Mouse (Mus musculus) intestine, embryonic 15.5 days (tissue): ENCODE measurements around the gene Aak1. TPM values are rescaled to one million over a fixed set of nuclear protein-coding genes. Genes with fewer than 3 reads are reported as not detected.
A peak's percentile ranks its signal among the peaks of the same experiment; 100 is the strongest.

Experiments used
- ATAC-seq: fragments of 200-750 bp; cut with Nextera tagmentation; 2 replicates; pipeline ENCODE4 v1.8.0; 2017; ENCODE audit warnings: moderate TSS enrichment, moderate library complexity
- H3K27ac ChIP-seq: fragments of 300-500 bp; sonication (generic); 2 replicates; pipeline ENCODE4 v1.5.1; 2015; ENCODE audit warnings: mild to moderate bottlenecking, inconsistent platforms
- H3K27me3 ChIP-seq: fragments of 300-500 bp; sonication (generic); replicated peaks from 2 replicates; pipeline ENCODE4 v1.6.1; 2015; ENCODE audit warnings: inconsistent platforms
- H3K36me3 ChIP-seq: fragments of 300-500 bp; sonication (generic); 2 replicates; pipeline ENCODE4 v1.6.1; 2015; ENCODE audit warnings: inconsistent platforms
- H3K4me1 ChIP-seq: fragments of 300-500 bp; sonication (generic); replicated peaks from 2 replicates; pipeline ENCODE4 v1.6.1; 2015; ENCODE audit warnings: inconsistent platforms
- H3K4me2 ChIP-seq: fragments of 300-500 bp; sonication (generic); replicated peaks from 2 replicates; pipeline ENCODE4 v1.6.1; 2015; ENCODE audit warnings: mild to moderate bottlenecking, inconsistent platforms
- H3K4me3 ChIP-seq: fragments of 300-500 bp; sonication (generic); replicated peaks from 2 replicates; pipeline ENCODE4 v1.5.1; 2015; ENCODE audit warnings: inconsistent platforms
- H3K9ac ChIP-seq: fragments of 300-500 bp; sonication (generic); 2 replicates; pipeline ENCODE4 v1.6.1; 2015; ENCODE audit warnings: inconsistent platforms
- H3K9me3 ChIP-seq: fragments of 300-500 bp; sonication (generic); 2 replicates; pipeline ENCODE4 v1.6.1; 2016; ENCODE audit warnings: inconsistent platforms
- WGBS: fragments of 180-500 bp; shearing (Covaris S2); methylation state at CpG from one replicate; pipeline ENCODE4 v1.1.7; 2015; 5-methylcytosine and 5-hydroxymethylcytosine counted together
- polyA plus RNA-seq: library from polyadenylated mRNA; unstranded; fragments of >200 nt; fragmentation: Nextera tagmentation; extraction: Ambion mirVana; gene quantifications from 2 replicates; pipeline ENCODE4 v1.2.1, GENCODE M21; 2015

Aak1 gene
- polyA plus RNA-seq: 13.7 and 14.8 TPM in 2 replicates

DNA sequence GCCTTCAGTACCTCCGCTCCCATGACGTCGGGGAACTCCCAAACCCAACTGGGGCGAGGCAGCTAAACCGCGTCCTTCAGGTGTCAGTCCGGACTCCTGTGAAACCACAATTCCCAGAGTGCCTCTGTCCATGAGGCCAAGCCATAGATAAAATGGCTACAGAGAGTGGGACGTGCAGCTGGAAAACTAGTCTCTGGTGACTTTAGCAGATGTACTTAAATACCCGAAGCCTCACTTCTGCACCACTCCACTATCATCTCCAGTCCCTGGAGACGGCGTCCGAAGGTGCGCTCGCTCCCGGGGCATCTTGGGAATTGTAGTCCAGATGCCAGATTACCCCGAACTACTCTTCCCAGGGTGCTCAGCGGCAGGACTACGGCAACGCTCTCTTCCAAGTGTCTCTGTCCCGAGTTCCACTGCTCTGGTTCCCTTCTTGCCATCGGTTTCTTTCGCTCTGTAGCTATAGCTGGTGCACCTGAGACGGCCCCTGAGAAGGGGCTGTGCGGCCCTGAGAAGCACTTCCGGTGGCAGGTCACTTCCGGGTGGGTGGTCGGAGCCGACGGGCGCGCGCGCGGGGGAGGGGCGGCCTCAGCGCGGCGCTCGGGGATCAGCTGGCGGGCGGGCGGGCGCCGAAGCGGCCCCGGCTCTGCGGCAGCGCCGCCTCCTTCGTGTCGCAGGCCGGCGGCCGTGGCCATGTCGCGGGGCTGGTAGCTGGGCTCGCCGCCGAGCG is at the start of gene Aak1:
Gene Aak1 (plus strand): TSS at position 603 of the 730 bp plus-strand sequence.
- Histone ChIP-seq H3K4me2 (peak within 1 kb of the TSS; percentile 73), H3K27ac (peak within 1 kb of the TSS; percentile 99), H3K9me3 (no peaks in the 10 kb centered on the region), H3K4me1 (peaks cover 32% of the 10 kb centered on the region), H3K4me3 (peak within 1 kb of the TSS; percentile 93), H3K36me3 (no peaks in the 10 kb centered on the region), H3K27me3 (no peaks in the 10 kb centered on the region), H3K9ac (peak within 1 kb of the TSS; percentile 94)
- ATAC-seq: peak; percentile 93
- WGBS: under 1% methylated on average over 51 of the region's 60 CpGs

DNA sequence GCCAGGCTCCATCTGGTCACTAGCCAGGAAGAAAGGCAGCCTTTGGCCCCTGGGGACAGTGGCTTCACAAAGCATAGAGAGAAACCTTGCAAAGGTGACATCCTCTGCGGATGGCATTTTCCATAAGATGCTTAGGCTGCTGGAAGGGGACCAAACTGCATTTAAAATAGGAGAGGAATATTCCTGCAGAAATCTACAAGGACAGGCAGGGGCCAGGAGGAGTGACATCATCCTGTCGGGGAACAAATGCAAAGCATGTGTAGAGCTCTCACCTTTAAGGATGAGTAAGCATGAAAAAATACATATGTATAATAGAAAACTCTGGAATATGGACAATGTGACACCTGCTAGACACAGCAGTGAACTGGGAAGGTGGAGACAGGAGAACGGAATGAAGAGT is 48.9 kb upstream of the Aak1 start:
- Histone ChIP-seq H3K36me3 (no peaks in the 10 kb centered on the region), H3K9me3 (no peaks in the 10 kb centered on the region), H3K9ac (no peak overlapping the region), H3K27me3 (no peaks in the 10 kb centered on the region), H3K27ac (no peak overlapping the region), H3K4me2 (no peak overlapping the region), H3K4me3 (no peak overlapping the region), H3K4me1 (no peaks in the 10 kb centered on the region)
- 91% methylated on average over 3 of the region's 3 CpGs for WGBS
- ATAC-seq: no peak

DNA sequence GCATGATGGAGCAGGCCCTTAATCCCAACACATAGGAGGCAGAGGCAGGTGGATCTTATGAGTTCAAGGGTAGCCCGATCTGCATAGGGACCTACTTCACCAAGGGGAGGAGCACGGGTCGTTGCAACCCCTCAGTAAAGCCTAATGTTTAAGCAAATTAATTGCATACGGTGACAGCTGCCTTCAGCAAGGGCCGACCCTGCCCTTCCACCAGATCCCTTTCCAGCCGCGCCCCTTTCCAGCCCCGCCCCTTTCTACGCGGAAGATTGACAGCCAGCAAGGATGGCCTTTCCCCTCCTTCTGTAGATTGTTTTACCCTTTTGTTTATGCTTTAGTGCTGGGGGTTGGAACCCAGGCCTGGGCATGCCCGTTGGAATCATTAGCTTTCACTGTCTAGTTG is 47.9 kb upstream of the Aak1 start:
- Histone ChIP-seq H3K27me3 (no peaks in the 10 kb centered on the region), H3K36me3 (no peaks in the 10 kb centered on the region), H3K27ac (no peak overlapping the region), H3K4me3 (no peak overlapping the region), H3K4me2 (no peak overlapping the region), H3K4me1 (no peaks in the 10 kb centered on the region), H3K9ac (no peak overlapping the region), H3K9me3 (no peaks in the 10 kb centered on the region)
- ATAC-seq: peak; percentile 30; the same call in 1 of the 2 replicates
- 39% methylated on average over 11 of the region's 11 CpGs for WGBS

DNA sequence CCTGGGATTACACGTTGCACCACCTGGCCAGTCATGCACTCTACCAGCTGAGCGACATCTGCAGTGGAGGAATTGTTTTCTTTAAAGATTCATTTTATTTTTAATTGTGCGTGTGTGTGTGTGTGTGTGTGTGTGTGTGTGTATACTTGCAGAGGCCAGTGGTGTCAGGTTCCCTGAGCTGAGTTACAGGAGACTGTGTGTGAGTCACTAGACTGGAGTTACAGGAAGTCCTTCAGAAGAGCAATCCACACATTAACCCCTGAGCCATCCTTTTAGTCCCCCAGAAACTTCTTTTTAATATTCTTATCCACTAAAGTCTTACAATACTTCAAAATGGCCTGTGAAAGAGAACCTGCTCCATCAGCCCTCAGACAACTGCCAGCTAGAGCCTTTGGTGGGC is 44.7 kb upstream of the Aak1 start:
- Histone ChIP-seq H3K4me2 (no peak overlapping the region), H3K9me3 (no peaks in the 10 kb centered on the region), H3K27me3 (no peaks in the 10 kb centered on the region), H3K9ac (no peak overlapping the region), H3K27ac (no peak overlapping the region), H3K4me1 (no peaks in the 10 kb centered on the region), H3K36me3 (no peaks in the 10 kb centered on the region), H3K4me3 (no peak overlapping the region)
- 74% methylated on average over 3 of the region's 3 CpGs for WGBS
- no peak for ATAC-seq

DNA sequence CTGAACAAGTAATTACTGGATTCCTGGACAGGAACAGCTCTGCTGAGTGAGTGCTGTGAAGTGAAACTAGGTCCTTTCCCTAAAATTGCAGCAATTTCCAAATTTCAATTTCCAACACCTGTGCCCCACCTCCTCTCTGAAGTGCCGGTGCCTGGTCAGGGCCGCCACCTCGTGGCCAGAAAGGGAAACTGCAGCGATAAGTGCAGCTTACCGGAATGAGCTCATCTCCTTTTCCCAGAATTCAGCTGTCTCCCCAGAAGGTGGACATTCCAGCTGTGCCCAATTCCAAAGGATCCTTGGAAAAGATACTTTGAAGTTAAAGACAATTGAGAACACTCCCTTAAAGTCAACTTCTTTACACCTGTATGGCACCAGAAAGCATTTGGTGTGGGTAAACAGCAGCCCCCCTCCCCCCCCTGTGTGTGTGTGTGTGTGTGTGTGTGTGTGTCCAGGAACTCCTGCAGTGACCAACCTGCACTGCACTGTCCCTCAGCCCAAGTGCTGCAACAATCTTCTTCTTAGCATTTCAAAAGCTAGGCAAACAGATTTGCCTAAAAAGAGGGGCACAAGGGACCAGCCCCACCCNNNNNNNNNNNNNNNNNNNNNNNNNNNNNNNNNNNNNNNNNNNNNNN is 42.7 kb upstream of the Aak1 start:
- H3K4me2 ChIP-seq: no peak overlapping the region
- no peaks in the 10 kb centered on the region for H3K4me1 ChIP-seq
- no peak overlapping the region for H3K4me3 ChIP-seq
- H3K9ac ChIP-seq: no peak overlapping the region
- 2% methylated on average over 5 of the region's 5 CpGs for WGBS
- no peak overlapping the region for H3K27ac ChIP-seq
- ATAC-seq: peak; percentile 74
- H3K27me3 ChIP-seq: no peaks in the 10 kb centered on the region
- H3K9me3 ChIP-seq: no peaks in the 10 kb centered on the region
- H3K36me3 ChIP-seq: no peaks in the 10 kb centered on the region

DNA sequence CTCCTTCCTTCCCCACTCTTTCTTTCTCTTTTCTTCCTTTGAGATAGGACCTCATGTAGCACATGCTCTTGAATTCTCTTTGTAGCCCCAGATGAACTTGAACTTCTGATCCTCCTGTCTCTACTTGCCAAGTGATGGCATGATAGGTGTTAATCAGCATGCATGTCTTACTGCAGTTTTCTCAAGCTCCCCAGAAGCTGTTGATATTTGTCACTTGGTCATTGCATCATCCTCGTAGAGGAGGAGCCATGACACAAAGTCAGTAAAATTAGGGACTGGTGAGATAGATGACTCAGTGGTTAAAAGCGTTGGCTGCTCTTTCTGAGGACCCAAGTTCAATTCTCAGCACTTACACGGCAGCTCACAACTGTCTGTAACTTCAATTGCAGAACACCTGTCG is 36.4 kb upstream of the Aak1 start:
- Histone ChIP-seq H3K4me1 (0 out of 2 replicates have a peak, but pooled peaks cover 6% of the 10 kb centered on the region), H3K27ac (no peak overlapping the region), H3K36me3 (no peaks in the 10 kb centered on the region), H3K9me3 (no peaks in the 10 kb centered on the region), H3K27me3 (no peaks in the 10 kb centered on the region), H3K4me2 (no peak overlapping the region), H3K9ac (no peak overlapping the region), H3K4me3 (no peak overlapping the region)
- 53% methylated on average over 4 of the region's 4 CpGs for WGBS
- no peak for ATAC-seq

DNA sequence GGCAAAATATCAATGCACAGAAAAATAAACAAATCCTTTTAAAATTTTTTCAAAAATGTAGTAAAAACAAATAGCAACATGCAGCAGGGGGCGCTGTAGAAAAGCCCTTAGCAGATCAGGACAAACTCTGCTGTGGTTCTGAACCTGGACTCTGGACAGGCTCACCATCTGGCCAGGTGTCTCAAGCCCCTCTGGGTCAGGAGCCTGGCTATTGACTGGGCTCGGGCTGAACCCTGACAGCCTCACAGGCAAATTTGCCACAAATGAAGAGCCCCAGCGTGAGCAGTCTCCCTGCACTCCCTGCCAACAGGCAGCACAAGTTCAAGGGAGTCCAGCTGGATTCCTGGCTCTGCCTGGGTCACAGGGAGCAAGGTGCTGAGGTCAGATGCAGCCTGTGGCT is 36.0 kb upstream of the Aak1 start:
- 0 out of 2 replicates have a peak, but pooled peaks cover 6% of the 10 kb centered on the region for H3K4me1 ChIP-seq
- no peaks in the 10 kb centered on the region for H3K27me3 ChIP-seq
- H3K9me3 ChIP-seq: no peaks in the 10 kb centered on the region
- H3K9ac ChIP-seq: no peak overlapping the region
- no peaks in the 10 kb centered on the region for H3K36me3 ChIP-seq
- 32% methylated on average over 3 of the region's 3 CpGs for WGBS
- no peak overlapping the region for H3K4me3 ChIP-seq
- H3K4me2 ChIP-seq: no peak overlapping the region
- no peak overlapping the region for H3K27ac ChIP-seq
- no peak for ATAC-seq

DNA sequence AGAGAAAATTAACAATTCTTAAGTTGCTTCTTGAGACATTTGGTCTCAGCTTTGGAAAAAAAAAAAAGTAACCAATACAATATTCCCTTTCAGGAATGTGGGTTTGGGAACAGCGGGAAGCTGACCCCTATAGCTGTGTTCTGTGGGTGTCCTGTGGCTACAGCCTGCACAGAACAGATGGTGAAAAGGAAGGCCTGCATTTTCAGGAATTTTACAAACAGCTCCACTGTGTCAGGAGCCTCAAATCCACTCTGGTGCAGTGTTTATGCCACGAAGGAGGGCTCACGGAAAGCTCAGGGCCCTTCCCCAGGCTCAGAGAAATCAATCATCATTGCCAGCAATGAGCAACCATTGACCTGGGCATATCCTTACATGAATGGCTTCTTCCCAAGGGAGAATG is 34.4 kb upstream of the Aak1 start:
- Histone ChIP-seq H3K9ac (no peak overlapping the region), H3K27ac (no peak overlapping the region), H3K27me3 (no peaks in the 10 kb centered on the region), H3K36me3 (no peaks in the 10 kb centered on the region), H3K9me3 (no peaks in the 10 kb centered on the region), H3K4me3 (no peak overlapping the region), H3K4me1 (0 out of 2 replicates have a peak, but pooled peaks cover 6% of the 10 kb centered on the region), H3K4me2 (peak overlapping the region; percentile 37)
- ATAC-seq: no peak
- 37% methylated on average over 3 of the region's 3 CpGs for WGBS

DNA sequence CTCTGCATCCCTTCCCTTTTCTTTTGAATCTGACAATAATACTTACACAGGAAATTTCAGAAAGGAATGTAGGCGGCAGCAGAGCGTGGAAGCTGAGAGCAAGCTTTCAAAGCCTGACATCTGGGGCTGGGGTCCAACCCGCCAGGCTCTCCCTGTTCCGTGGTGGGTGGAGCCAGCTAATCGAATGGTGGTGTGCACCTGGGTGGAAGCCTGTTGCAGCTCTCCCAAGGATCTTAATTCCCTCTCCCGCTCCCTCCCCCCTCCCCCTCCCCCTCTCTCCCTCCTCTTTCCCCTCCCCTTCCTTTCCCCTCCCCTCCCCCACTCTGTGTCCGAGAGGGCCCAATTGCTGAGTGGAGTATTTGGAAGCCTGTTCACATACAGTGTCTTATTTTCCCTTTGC is 33.9 kb upstream of the Aak1 start:
- H3K9me3 ChIP-seq: no peaks in the 10 kb centered on the region
- H3K4me2 ChIP-seq: peak overlapping the region; percentile 37
- H3K9ac ChIP-seq: no peak overlapping the region
- H3K4me3 ChIP-seq: no peak overlapping the region
- 0 out of 2 replicates have a peak, but pooled peaks cover 6% of the 10 kb centered on the region for H3K4me1 ChIP-seq
- no peak overlapping the region for H3K27ac ChIP-seq
- WGBS: 11% methylated on average over 7 of the region's 7 CpGs
- H3K27me3 ChIP-seq: no peaks in the 10 kb centered on the region
- no peaks in the 10 kb centered on the region for H3K36me3 ChIP-seq
- ATAC-seq: no peak

DNA sequence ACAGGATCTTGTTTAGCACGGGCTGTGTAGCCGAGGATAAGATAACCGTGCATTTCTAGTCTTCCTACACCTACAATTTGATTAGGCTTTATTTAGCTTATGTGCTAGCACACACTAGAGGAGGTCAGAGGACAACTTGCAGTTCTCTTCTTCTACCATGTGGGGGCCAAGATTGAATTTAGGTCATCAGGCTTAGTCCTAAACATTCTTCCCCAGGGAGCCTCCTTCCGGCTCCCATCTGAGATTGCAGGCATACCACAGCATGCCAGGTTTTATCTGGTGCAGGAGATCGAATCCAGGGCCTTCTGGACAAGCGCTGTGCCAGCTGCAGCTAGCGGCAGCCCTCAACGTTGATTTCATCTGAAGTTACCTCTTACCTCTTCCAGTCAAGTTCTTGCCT is 32.7 kb upstream of the Aak1 start:
- Histone ChIP-seq H3K27ac (no peak overlapping the region), H3K9ac (no peak overlapping the region), H3K36me3 (no peaks in the 10 kb centered on the region), H3K4me2 (no peak overlapping the region), H3K9me3 (no peaks in the 10 kb centered on the region), H3K4me3 (no peak overlapping the region), H3K27me3 (no peaks in the 10 kb centered on the region), H3K4me1 (0 out of 2 replicates have a peak, but pooled peaks cover 6% of the 10 kb centered on the region)
- ATAC-seq: 0 out of 2 replicates have a peak, but pooled peaks have one; percentile 43
- WGBS: 22% methylated on average over 8 of the region's 8 CpGs

DNA sequence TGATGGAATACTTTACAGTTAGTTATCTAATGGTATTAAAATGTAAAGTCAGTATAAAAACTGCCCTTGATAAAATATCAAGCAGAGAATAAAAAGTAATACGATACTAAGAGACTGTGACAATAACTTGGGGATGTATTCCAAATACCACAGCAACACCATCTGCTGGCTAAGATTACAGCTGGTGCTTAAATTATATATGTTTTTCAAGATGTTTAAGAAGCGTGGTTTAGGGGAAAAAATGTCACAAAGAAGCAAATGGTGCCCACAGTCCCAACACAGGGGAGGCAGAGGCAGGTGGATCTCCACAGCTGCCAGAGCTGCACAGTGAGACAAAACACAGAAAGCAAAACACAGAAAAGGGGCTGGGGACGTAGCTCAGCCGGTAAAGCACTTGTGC is 30.4 kb upstream of the Aak1 start:
- Histone ChIP-seq H3K4me1 (0 out of 2 replicates have a peak, but pooled peaks cover 10% of the 10 kb centered on the region), H3K9me3 (no peaks in the 10 kb centered on the region), H3K4me3 (no peak overlapping the region), H3K27me3 (peaks cover 4% of the 10 kb centered on the region; the same call in 1 of the 2 replicates), H3K36me3 (no peaks in the 10 kb centered on the region), H3K9ac (no peak overlapping the region), H3K27ac (no peak overlapping the region), H3K4me2 (no peak overlapping the region)
- no peak for ATAC-seq
- WGBS: 70% methylated on average over 4 of the region's 4 CpGs

DNA sequence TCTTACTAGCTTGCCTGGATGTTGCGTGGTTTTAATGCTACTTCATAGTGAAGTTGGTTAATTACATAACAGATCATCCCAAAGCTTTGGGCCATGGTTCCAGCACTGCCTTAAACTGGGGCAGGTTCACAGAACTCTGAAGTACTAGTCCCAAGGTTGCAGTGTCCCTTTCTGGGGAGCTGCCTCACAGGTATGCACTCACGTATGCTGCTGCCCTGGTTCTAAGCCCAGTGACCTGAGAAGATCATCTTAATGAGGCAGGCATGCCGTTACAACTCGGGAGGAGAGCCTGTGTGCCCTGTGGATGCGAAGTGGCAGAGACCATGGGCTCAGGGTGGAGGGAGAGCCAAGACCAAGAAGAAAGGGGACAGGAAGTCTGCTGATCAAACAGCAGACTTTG is 29.4 kb upstream of the Aak1 start:
- Histone ChIP-seq H3K36me3 (no peaks in the 10 kb centered on the region), H3K4me1 (0 out of 2 replicates have a peak, but pooled peaks cover 10% of the 10 kb centered on the region)
- ATAC-seq: no peak

More for the DNA sequence above, 29.4 kb upstream of the Aak1 start:
- H3K27me3 ChIP-seq: peaks cover 4% of the 10 kb centered on the region; the same call in 1 of the 2 replicates
- 84% methylated on average over 5 of the region's 5 CpGs for WGBS
- no peak overlapping the region for H3K27ac ChIP-seq
- no peak overlapping the region for H3K4me2 ChIP-seq
- no peaks in the 10 kb centered on the region for H3K9me3 ChIP-seq
- no peak overlapping the region for H3K4me3 ChIP-seq
- no peak overlapping the region for H3K9ac ChIP-seq
